Mouse (Mus musculus) liver, embryonic 12.5 days (tissue): ENCODE data around the gene Ddx11. TPM values are rescaled to one million over a fixed set of nuclear protein-coding genes. Genes with fewer than 3 reads are reported as not detected.

Experiments used
- ATAC-seq: fragments of 200-750 bp; cut with Nextera tagmentation; 2 replicates; pipeline ENCODE4 v1.8.0; 2017; ENCODE audit warnings: moderate number of reproducible peaks, mild to moderate bottlenecking, moderate library complexity
- H3K27ac ChIP-seq: fragments of 300-500 bp; sonication (generic); 2 replicates; pipeline ENCODE4 v1.5.1; 2016; ENCODE audit warnings: mild to moderate bottlenecking
- H3K27me3 ChIP-seq: fragments of 300-500 bp; sonication (generic); replicated peaks from 2 replicates; pipeline ENCODE4 v1.6.1; 2016; ENCODE audit warnings: mild to moderate bottlenecking, moderate library complexity
- H3K36me3 ChIP-seq: fragments of 300-500 bp; sonication (generic); 2 replicates; pipeline ENCODE4 v1.6.1; 2016; ENCODE audit warnings: mild to moderate bottlenecking, moderate library complexity
- H3K4me1 ChIP-seq: fragments of 300-500 bp; sonication (generic); 2 replicates; pipeline ENCODE4 v1.6.1; 2016
- H3K4me2 ChIP-seq: fragments of 300-500 bp; sonication (generic); 2 replicates; pipeline ENCODE4 v1.6.1; 2016; ENCODE audit warnings: mild to moderate bottlenecking, moderate library complexity
- H3K4me3 ChIP-seq: fragments of 300-500 bp; sonication (generic); 2 replicates; pipeline ENCODE4 v1.5.1; 2016; ENCODE audit warnings: mild to moderate bottlenecking, moderate library complexity
- H3K9ac ChIP-seq: fragments of 300-500 bp; sonication (generic); 2 replicates; pipeline ENCODE4 v1.6.1; 2016; ENCODE audit warnings: mild to moderate bottlenecking, moderate library complexity
- H3K9me3 ChIP-seq: fragments of 300-500 bp; sonication (generic); replicated peaks from 2 replicates; pipeline ENCODE4 v1.6.1; 2016; ENCODE audit warnings: mild to moderate bottlenecking, moderate library complexity
- WGBS: fragments of 180-500 bp; shearing (Covaris S2); methylation state at CpG from one replicate; pipeline ENCODE4 v1.1.7; 2016; ENCODE audit not compliant: insufficient replicate concordance; 5-methylcytosine and 5-hydroxymethylcytosine counted together
- polyA plus RNA-seq: library from polyadenylated mRNA; unstranded; fragments of >200 nt; fragmentation: Nextera tagmentation; extraction: Ambion mirVana; gene quantifications from 2 replicates; pipeline ENCODE4 v1.2.1, GENCODE M21; 2016

Ddx11 gene
- polyA plus RNA-seq, 1 experiment from 2014 or later = 16.1 TPM

DNA sequence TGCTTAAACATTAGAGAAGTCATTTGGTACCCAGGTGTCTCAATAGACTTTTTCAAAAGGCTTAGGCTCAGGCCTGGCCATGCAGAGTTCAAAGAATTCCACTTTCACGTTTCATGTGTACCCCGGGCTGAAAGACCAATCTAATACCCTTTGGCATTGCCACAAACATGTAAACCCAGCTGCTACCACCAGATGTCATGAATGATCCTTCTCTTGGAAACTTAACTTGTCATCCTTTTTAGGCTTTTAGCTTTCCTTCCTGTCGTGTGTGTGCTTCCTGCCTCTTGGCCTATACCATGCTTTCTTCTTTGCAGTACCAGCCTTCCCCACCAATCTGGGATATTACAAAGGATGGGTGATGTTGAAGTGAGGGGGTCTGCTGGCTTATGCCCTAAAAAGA lies 73.7 kb downstream of the Ddx11 start:
- H3K9me3 ChIP-seq = no peaks in the 10 kb centered on the region
- H3K9ac ChIP-seq = no peak overlapping the region
- no peak for ATAC-seq
- 49% methylated on average over 3 of the region's 3 CpGs for WGBS
- H3K27me3 ChIP-seq = no peaks in the 10 kb centered on the region
- no peaks in the 10 kb centered on the region for H3K4me1 ChIP-seq
- no peak overlapping the region for H3K4me2 ChIP-seq
- no peak overlapping the region for H3K4me3 ChIP-seq
- no peaks in the 10 kb centered on the region for H3K36me3 ChIP-seq
- H3K27ac ChIP-seq = no peak overlapping the region

Other genes starting within 250 kb of the Ddx11 start
- 45.9 and 47.3 TPM in 2 replicates for gene Ralbp1, start 237.7 kb upstream of the Ddx11 start, polyA plus RNA-seq
- 23.1 and 26.4 TPM in 2 replicates for gene Twsg1, start 172.3 kb upstream of the Ddx11 start, polyA plus RNA-seq
- gene Ankrd12, start 46.4 kb upstream of the Ddx11 start, polyA plus RNA-seq = 8.6 and 8.8 TPM in 2 replicates
- 234 and 239 TPM in 2 replicates for gene Ndufv2, start 22.0 kb upstream of the Ddx11 start, polyA plus RNA-seq
- 23.0 and 23.9 TPM in 2 replicates for gene Washc1, start 12.0 kb upstream of the Ddx11 start, polyA plus RNA-seq